Mouse (Mus musculus) regulatory T cell (primary cell): ENCODE results near the gene Tbc1d23.
"Not testable (repeated sequence)": the region's sequence is repeated elsewhere in the genome, so short reads cannot be mapped to it uniquely, and the experiment has no call there.

Experiments
- in situ Hi-C: fragments of 300-600 bp; cut with MboI, MseI; formaldehyde crosslinking; loops from one replicate; pipeline ENCODE4 v1.15.1; 2025; ENCODE audit warnings: high pct_unique_total_duplicates

Gene Tbc1d23

DNA sequence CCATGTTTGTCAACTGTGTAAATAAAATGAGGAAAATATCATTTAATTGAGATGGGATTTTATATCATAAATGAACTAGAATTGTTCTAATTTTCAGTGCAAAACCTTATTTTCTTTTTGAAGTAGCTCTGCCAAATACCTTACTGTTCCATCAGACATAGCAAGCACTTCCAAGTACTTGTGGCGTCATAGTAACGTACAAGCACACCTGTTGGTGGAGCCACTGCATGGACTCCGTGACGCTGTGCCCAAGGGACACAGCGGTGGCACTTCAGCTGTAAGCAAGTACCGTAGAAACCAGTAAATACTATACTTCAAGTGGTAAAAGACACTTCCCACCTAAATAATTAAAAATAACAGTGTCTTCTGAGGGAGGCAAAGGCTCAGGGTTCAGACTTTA lies 10.9 kb downstream of the Tbc1d23 start:
- in situ Hi-C loops, result no loop called here

- in situ Hi-C loops, result no loop called here
Measured at GRCm38 (mm10) chr16:57215957-57216356, 15.3 kb downstream of the Tbc1d23 start.

DNA sequence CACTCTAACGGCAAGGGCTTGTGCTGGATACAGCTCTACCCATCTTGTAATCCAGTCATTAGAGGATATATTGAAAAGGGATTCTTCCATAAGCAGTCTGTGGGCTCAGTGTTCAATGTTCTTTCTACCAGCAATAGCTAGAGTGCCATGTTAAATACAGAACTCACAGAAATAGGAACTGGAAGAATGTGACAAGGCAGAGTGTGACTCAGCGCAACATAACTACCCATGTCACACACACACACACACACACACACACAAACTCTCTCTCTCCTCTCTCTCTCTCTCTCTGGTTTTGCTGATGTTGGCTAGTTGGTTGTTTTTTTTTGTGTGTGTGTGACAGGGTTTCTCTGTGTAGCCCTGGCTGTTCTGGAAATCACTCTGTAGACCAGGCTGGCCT lies 20.3 kb downstream of the Tbc1d23 start:
- in situ Hi-C loops, result no loop called here

GRCm38 (mm10) chr16:57208342-57208741 lies 23.0 kb downstream of the Tbc1d23 start:
- in situ Hi-C loops, result no loop called here

- in situ Hi-C loops, result no loop called here
Measured at GRCm38 (mm10) chr16:57197281-57197680, 34.0 kb downstream of the Tbc1d23 start.

DNA sequence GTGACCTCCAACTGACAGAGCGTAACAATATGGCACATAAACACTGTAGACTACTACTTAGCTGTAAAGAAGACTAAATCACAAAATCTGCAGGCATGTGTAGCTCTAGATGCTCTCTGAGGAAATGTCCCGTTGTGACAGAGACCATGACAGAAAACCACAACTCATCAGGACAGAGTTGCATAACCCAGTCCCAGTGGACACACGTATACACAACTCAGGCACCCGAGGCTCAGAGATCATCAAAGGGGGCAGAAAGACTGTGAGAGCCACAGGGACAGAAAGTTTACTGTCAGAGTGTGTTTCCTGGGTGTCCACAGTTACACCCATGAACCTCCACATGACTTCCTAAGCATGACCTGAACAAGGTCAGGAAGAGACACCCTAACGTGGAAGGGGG lies 34.7 kb downstream of the Tbc1d23 start:
- in situ Hi-C loops, result no loop called here

DNA sequence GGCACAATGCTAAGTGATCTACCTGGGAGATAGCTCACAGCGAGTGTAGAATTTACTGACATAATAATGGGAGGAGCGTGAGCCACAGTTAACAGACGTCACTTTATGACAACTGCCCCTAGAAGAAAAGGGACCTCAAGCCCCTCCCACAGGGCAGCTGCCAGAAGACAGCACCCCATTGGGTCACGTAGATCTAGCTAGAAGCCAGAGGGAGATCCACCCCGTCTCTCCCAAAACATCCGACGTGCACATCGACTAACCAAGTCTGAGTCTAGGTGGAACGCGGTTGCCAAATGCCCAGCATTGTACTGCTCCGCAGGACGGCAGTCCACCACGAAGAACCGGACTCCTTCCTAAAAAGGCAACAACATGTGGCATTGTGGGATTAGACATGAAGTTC lies 40.1 kb downstream of the Tbc1d23 start:
- in situ Hi-C loops, result no loop called here

DNA sequence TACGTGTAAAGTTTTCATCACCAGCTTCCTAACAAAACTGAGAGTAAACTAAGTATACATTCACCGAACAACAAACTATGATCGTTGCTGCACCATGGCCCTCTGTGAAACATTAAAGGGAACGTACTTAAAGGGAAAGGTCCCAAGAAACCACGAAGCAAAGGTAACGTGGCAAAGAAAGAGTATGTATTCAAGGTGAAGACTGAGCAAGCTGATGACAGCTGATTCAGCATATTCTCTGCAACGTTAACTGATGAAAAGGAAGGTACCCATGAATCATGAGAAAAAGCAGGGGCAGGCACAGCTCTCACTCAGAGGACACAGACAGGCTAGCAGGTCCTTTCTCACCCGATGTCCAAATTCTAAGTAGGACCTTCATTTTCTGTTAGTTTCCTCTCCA lies 40.9 kb downstream of the Tbc1d23 start:
- in situ Hi-C loops, result no loop called here

- in situ Hi-C loops, result no loop called here
Measured at GRCm38 (mm10) chr16:57189493-57189892, 41.8 kb downstream of the Tbc1d23 start.

GRCm38 (mm10) chr16:57186618-57187017 lies 44.7 kb downstream of the Tbc1d23 start:
- in situ Hi-C loops, result no loop called here

DNA sequence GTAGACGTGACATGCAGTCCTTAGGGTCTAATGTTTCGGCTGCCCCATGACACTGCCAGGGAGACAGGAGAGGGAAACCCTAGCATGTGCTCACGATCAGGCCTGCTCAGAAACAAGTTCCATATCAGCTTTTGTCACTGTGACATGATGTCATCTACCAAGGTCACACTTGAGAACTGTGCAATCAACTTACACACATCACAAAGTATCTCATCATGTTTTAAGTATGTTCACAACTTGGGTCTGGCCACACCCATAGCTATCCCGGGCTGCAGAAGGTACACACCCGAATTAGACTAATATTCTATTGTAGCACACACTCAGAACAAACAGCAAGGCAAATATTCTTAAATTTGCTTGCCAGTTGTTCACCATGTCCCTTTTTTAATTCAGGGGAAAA lies 49.3 kb downstream of the Tbc1d23 start:
- in situ Hi-C loops, result no loop called here

- in situ Hi-C loops, result no loop called here
Measured at GRCm38 (mm10) chr16:57181180-57181579, 50.1 kb downstream of the Tbc1d23 start.

DNA sequence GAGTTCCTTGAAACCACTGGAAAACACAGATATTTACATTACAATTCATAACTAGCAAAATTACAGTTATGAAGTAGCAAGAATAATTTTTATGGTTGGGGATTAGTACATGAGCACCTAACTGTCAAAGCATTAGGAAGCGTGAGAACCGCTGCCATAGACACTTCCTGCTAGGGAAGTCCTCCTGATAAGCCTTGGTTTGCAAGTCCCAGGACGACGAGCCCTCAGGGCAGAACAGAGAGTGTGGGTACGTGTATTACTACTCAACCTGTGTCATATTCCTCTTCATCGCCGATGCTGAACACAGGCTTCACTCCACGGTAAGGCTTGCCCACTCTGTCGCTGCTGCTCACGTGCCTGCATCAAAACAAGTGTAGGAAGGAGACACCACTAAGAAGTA lies 53.6 kb downstream of the Tbc1d23 start:
- in situ Hi-C loops, result no loop called here

GRCm38 (mm10) chr16:57177254-57177653 lies 54.0 kb downstream of the Tbc1d23 start:
- in situ Hi-C loops, result no loop called here

DNA sequence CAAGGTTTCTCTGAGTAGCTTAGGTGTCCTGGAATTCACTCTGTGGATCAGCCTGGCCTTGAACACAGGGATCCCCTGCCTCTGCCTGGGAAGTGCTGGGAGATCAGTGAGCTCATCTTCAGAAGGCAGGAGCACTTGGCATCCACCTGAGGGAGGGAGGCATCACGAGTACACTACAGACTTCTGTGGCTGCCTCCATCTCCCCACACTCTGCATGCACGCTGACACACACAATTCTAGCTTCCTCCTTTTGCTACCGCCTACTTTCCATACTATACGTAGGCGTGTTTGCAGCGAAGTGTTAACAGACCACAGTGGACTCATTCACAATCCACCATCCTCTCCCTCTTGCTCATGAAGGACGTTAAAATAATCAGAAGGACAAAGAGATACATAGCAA lies 55.0 kb downstream of the Tbc1d23 start:
- in situ Hi-C loops, result no loop called here

DNA sequence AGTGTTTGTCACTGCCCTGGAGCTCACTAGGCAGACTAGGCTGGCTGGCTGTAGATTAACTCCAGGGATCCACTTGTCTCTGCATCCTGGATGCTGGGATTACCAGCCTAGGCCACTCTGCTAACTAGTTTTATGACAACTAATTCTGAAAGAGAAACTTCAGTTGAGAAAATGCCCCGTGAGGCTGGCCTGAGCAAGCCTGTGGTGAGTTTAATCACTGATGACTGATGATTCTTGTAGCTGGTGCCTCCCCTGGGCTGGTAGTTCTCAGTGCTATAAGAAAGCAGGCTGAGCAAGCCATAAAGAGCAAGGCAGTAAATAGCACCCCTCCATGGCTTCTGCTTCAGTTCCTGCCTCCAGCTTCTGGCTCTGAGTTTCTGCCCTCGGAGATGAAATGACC lies 55.6 kb downstream of the Tbc1d23 start:
- in situ Hi-C loops, result no loop called here

DNA sequence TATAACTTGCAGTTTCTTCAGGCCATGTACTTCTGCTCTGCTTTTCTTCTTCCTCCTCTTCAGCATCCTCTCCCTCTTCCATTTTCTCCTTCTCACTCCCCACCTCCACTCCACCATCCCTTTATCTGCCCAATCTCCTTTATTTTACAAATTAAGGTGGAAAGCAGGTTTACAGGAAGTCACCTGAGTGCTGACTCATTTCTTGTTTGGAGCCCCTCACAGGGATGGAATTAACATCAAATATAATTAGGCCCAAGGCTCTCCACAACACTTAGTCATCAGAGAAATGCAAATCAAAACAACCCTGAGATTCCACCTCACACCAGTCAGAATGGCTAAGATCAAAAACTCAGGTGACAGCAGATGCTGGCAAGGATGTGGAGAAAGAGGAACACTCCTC lies 56.8 kb downstream of the Tbc1d23 start:
- in situ Hi-C loops, result not testable (repeated sequence)

DNA sequence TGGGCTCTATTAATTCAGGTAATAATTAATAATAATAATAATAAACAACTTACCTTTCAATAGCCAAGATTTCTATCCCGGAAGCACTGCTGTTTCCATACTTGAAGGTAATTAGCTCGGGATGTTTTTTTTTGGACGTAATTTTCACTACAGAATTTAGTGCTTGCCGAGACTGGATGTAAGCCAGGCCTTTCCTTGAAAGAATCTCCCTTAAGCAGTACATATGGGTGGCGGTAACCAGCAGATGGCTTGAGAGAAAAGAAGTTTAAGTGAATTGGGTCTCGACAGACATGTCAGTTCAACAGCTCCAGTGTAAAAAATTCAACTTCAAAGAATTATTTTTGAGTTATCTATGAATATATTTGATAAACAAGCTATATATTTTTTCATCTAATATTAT lies 59.7 kb downstream of the Tbc1d23 start:
- in situ Hi-C loops, result no loop called here

DNA sequence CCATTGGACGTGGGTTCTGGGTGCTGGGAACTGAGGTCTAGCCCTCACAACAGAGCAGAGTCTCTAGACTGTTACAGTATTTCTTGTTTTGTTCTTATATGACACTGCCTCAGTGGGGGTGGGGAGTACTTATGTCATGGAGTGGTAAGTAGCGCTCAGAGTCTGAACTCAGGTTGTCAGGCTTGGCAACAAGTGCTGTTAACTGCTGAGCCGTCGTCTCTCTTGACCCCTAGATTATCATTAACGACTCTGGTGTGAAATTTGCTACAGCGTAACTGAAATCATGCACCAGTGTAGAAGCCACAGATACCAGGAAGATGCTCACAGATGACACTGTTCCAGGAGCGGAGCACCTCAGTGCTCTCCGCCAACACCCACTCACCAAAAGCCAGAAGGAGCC lies 60.1 kb downstream of the Tbc1d23 start:
- in situ Hi-C loops, result no loop called here

DNA sequence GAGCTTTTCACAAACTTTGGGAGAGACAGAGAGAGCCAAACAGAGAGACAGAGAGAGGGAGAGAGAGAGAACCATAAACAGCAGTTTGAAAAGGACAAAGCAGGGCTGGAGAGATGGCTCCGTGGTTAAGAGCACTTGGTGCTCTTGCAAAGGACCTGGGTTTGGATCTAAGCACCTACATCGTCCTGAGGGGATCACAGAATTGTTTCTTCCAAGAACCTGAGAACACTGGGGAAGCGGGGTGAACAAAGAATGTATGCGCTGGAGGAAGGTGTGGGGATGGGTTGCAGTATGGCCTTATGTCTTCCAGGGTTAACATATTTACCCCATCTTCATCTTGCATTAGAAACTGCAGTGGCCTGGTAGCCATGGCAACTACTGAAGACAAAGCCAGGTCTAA lies 63.1 kb downstream of the Tbc1d23 start:
- in situ Hi-C loops, result loop anchor here (5.0 kb wide), 1 partner anchor 51 kb away; no protein-coding TSS in a partner anchor

DNA sequence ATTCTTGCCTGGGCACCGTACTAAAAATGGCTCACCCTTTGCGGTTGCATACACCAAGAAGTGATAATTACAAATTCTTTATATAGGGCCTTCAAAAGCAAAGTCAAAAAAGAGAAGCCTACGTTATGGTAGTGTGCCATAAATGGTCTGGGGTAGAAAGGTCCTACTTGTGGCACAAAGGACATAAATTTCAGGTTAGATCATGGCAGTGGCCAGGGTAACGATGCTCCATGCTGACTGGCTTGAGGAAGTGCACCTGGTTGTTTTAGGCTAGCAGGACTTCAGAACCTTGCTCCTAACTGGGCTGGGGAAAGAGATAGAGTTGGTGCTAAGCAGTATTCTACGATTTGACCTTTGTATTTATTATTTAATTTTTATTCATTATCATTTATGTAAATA lies 63.8 kb downstream of the Tbc1d23 start:
- in situ Hi-C loops, result loop anchor here (5.0 kb wide), 1 partner anchor 50 kb away; no protein-coding TSS in a partner anchor

DNA sequence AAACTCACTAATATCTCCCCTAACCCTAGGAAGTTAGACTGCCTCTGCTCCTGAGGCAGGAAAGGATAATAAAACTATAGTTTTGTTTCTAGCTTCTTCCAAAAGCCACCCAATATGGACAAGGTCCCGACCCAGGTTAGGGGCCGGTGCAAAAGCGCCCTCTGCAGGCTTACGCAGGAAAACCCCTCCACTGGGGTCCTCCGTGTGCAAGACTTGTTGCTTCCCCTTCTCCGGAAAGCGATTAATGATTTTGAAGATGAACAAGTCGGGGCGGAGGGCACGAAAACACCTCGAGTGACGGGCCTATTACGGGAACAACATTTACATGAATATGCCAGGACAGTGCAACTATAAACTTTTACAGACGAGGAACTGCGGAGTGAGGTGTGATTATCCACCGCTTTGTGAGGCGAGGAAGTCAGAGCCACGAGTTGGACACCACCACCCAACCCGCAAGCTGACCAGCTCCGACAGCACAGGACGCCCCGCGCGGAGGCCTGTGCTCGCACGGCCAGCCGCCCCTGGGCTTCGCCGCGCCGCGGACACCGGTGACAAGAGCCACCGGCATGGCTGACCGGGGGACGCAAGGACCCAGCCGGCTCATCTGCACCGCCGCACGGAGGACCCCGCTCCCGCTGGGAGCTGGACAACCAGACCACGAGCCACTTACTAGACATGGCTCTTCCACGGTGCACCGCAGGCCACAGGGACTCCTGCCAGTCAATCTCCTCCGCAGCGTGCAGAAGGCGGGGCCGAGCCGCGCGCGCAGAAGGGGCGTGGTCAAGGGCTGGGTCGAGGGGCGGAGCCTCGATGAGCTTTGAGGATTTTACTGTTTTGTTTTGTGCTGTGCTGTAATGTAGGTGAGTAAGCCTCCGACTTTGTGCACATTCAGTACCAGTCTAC lies 64.4 kb downstream of the Tbc1d23 start, which contains the start of gene Nit2:
TSS of gene Nit2 (minus strand) at position 731 of the 903 bp plus-strand sequence.
- in situ Hi-C loops, result loop anchor here (5.0 kb wide), 1 partner anchor 50 kb away; no protein-coding TSS in a partner anchor

DNA sequence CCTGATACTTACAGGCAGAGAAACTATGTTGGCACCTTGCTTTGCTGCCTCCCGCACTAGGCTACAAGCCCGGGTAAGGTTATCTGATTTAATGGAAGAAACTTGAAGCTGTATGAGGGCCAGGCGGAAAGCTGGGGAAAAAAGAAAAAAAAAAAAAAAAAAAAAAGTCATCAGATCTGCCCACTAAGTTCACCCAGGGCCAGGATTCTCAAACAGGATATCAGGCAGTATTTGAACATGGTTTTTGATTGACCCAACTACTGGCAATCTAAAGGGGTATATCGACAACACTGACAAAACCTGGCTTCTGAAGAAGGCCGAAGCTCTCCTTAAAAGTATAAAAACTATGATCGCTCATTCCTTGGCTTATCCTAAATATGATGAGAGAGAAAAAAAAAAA lies 65.2 kb downstream of the Tbc1d23 start:
- in situ Hi-C loops, result loop anchor here (5.0 kb wide), 1 partner anchor 49 kb away; no protein-coding TSS in a partner anchor
